Mouse (Mus musculus): ENCODE results near the gene Tmem123.

- TF ChIP-seq CTCF (IDR thresholded peaks at IDR 0.05; ENCODE audit: control insufficient read depth, insufficient read depth, insufficient replicate concordance, low read depth, low read length) = no peak
- no peak; the same call in 1 of the 2 replicates for TF ChIP-seq POLR2A (IDR thresholded peaks at IDR 0.05; ENCODE audit: control insufficient read depth, low read depth, low read length)
Observed at GRCm38 (mm10) chr9:7836331-7836730, 72.5 kb downstream of the Tmem123 start.
